Mouse (Mus musculus): ENCODE results near the gene Dnajb8. TPM values are rescaled to one million over a fixed set of nuclear protein-coding genes. Genes with fewer than 3 reads are reported as not detected.
A peak's percentile ranks its signal among the peaks of the same experiment; 100 is the strongest.

Gene Dnajb8
- polyA plus RNA-seq, 1 experiment from 2014 or later = not detected

GRCm38 (mm10) chr6:88265355-88265754 is 43.3 kb downstream of the Dnajb8 start:
- no peak overlapping the region for H3K9ac ChIP-seq (replicated peaks; ENCODE audit: low read depth, low read length)
- H3K36me3 ChIP-seq (ENCODE audit: control insufficient read depth, insufficient read depth) = no peaks in the 10 kb centered on the region
- no peaks in the 10 kb centered on the region for H3K9me3 ChIP-seq (ENCODE audit: control insufficient read depth, low read length)
- WGBS = 88% methylated on average over 1 of the region's 1 CpGs
- H3K4me1 ChIP-seq (replicated peaks; ENCODE audit: control insufficient read depth, insufficient read depth, low read length) = no peaks in the 10 kb centered on the region; the same call in 1 of the 2 replicates
- no peak for ATAC-seq
- H3K27me3 ChIP-seq (replicated peaks; ENCODE audit: control insufficient read depth, insufficient read depth, low read length) = no peaks in the 10 kb centered on the region
- no peak overlapping the region for H3K27ac ChIP-seq (ENCODE audit: low read length)
- no peak overlapping the region for H3K4me3 ChIP-seq (replicated peaks; ENCODE audit: low read length)
- no peak overlapping the region for H3K4me2 ChIP-seq (ENCODE audit: low read length)

- WGBS = 91% methylated on average over 3 of the region's 3 CpGs
- no peak overlapping the region for H3K27ac ChIP-seq (ENCODE audit: low read length)
Measured at GRCm38 (mm10) chr6:88266055-88266454, 44.0 kb downstream of the Dnajb8 start.

GRCm38 (mm10) chr6:88267068-88267467 is 45.0 kb downstream of the Dnajb8 start:
- peaks cover 4% of the 10 kb centered on the region for H3K4me1 ChIP-seq (replicated peaks; ENCODE audit: control insufficient read depth, insufficient read depth, low read length)
- no peaks in the 10 kb centered on the region for H3K9me3 ChIP-seq (ENCODE audit: control insufficient read depth, low read length)
- no peak overlapping the region for H3K27ac ChIP-seq (ENCODE audit: low read length)
- H3K4me2 ChIP-seq (ENCODE audit: low read length) = no peak overlapping the region
- ATAC-seq = no peak
- H3K4me3 ChIP-seq (replicated peaks; ENCODE audit: low read length) = no peak overlapping the region
- no peak overlapping the region for H3K9ac ChIP-seq (replicated peaks; ENCODE audit: low read depth, low read length)
- 88% methylated on average over 3 of the region's 3 CpGs for WGBS
- no peaks in the 10 kb centered on the region for H3K36me3 ChIP-seq (ENCODE audit: control insufficient read depth, insufficient read depth)
- no peaks in the 10 kb centered on the region for H3K27me3 ChIP-seq (replicated peaks; ENCODE audit: control insufficient read depth, insufficient read depth, low read length)

More at GRCm38 (mm10) chr6:88266055-88266454, 44.0 kb downstream of the Dnajb8 start:
- Histone ChIP-seq H3K4me2 (ENCODE audit: low read length) (no peak overlapping the region), H3K27me3 (replicated peaks; ENCODE audit: control insufficient read depth, insufficient read depth, low read length) (no peaks in the 10 kb centered on the region), H3K36me3 (ENCODE audit: control insufficient read depth, insufficient read depth) (no peaks in the 10 kb centered on the region), H3K9me3 (ENCODE audit: control insufficient read depth, low read length) (no peaks in the 10 kb centered on the region), H3K4me3 (replicated peaks; ENCODE audit: low read length) (no peak overlapping the region), H3K9ac (replicated peaks; ENCODE audit: low read depth, low read length) (no peak overlapping the region), H3K4me1 (replicated peaks; ENCODE audit: control insufficient read depth, insufficient read depth, low read length) (peaks cover under 1% of the 10 kb centered on the region)
- ATAC-seq = no peak

- ATAC-seq = no peak
- Histone ChIP-seq H3K9ac (replicated peaks; ENCODE audit: low read depth, low read length) (no peak overlapping the region), H3K4me2 (ENCODE audit: low read length) (no peak overlapping the region), H3K9me3 (ENCODE audit: control insufficient read depth, low read length) (no peaks in the 10 kb centered on the region), H3K4me1 (replicated peaks; ENCODE audit: control insufficient read depth, insufficient read depth, low read length) (peaks cover 4% of the 10 kb centered on the region), H3K27me3 (replicated peaks; ENCODE audit: control insufficient read depth, insufficient read depth, low read length) (no peaks in the 10 kb centered on the region), H3K36me3 (ENCODE audit: control insufficient read depth, insufficient read depth) (no peaks in the 10 kb centered on the region), H3K4me3 (replicated peaks; ENCODE audit: low read length) (no peak overlapping the region), H3K27ac (ENCODE audit: low read length) (no peak overlapping the region)
- 95% methylated on average over 2 of the region's 2 CpGs for WGBS
Measured at GRCm38 (mm10) chr6:88267970-88268369, 45.9 kb downstream of the Dnajb8 start.

GRCm38 (mm10) chr6:88274623-88275022 is 52.6 kb downstream of the Dnajb8 start:
- H3K27me3 ChIP-seq (replicated peaks; ENCODE audit: control insufficient read depth, insufficient read depth, low read length) = no peaks in the 10 kb centered on the region
- no peak overlapping the region for H3K9ac ChIP-seq (replicated peaks; ENCODE audit: low read depth, low read length)
- no peak overlapping the region for H3K27ac ChIP-seq (ENCODE audit: low read length)
- no peak overlapping the region for H3K4me3 ChIP-seq (replicated peaks; ENCODE audit: low read length)
- no peaks in the 10 kb centered on the region for H3K9me3 ChIP-seq (ENCODE audit: control insufficient read depth, low read length)
- no peaks in the 10 kb centered on the region for H3K36me3 ChIP-seq (ENCODE audit: control insufficient read depth, insufficient read depth)
- WGBS = 91% methylated on average over 6 of the region's 6 CpGs
- no peak overlapping the region for H3K4me2 ChIP-seq (ENCODE audit: low read length)
- peaks cover 4% of the 10 kb centered on the region for H3K4me1 ChIP-seq (replicated peaks; ENCODE audit: control insufficient read depth, insufficient read depth, low read length)
- no peak for ATAC-seq

- no peaks in the 10 kb centered on the region for H3K27me3 ChIP-seq (replicated peaks; ENCODE audit: control insufficient read depth, insufficient read depth, low read length)
- 88% methylated on average over 4 of the region's 4 CpGs for WGBS
- peaks cover 2% of the 10 kb centered on the region for H3K4me1 ChIP-seq (replicated peaks; ENCODE audit: control insufficient read depth, insufficient read depth, low read length)
- no peak overlapping the region for H3K4me2 ChIP-seq (ENCODE audit: low read length)
- no peak overlapping the region for H3K9ac ChIP-seq (replicated peaks; ENCODE audit: low read depth, low read length)
- no peak overlapping the region for H3K27ac ChIP-seq (ENCODE audit: low read length)
- no peaks in the 10 kb centered on the region for H3K36me3 ChIP-seq (ENCODE audit: control insufficient read depth, insufficient read depth)
- H3K4me3 ChIP-seq (replicated peaks; ENCODE audit: low read length) = no peak overlapping the region
- no peaks in the 10 kb centered on the region for H3K9me3 ChIP-seq (ENCODE audit: control insufficient read depth, low read length)
- ATAC-seq = no peak
Measured at GRCm38 (mm10) chr6:88276221-88276620, 54.2 kb downstream of the Dnajb8 start.

- H3K4me2 ChIP-seq (ENCODE audit: low read length) = no peak overlapping the region
- H3K4me3 ChIP-seq (replicated peaks; ENCODE audit: low read length) = no peak overlapping the region
- no peak overlapping the region for H3K27ac ChIP-seq (ENCODE audit: low read length)
- WGBS = 95% methylated on average over 4 of the region's 4 CpGs
- no peak overlapping the region for H3K9ac ChIP-seq (replicated peaks; ENCODE audit: low read depth, low read length)
- H3K4me1 ChIP-seq (replicated peaks; ENCODE audit: control insufficient read depth, insufficient read depth, low read length) = no peaks in the 10 kb centered on the region
- no peaks in the 10 kb centered on the region for H3K27me3 ChIP-seq (replicated peaks; ENCODE audit: control insufficient read depth, insufficient read depth, low read length)
- no peak for ATAC-seq
- no peaks in the 10 kb centered on the region for H3K36me3 ChIP-seq (ENCODE audit: control insufficient read depth, insufficient read depth)
- no peaks in the 10 kb centered on the region for H3K9me3 ChIP-seq (ENCODE audit: control insufficient read depth, low read length)
Measured at GRCm38 (mm10) chr6:88277242-88277641, 55.2 kb downstream of the Dnajb8 start.

- Histone ChIP-seq H3K4me3 (replicated peaks; ENCODE audit: low read length) (no peak overlapping the region), H3K9ac (replicated peaks; ENCODE audit: low read depth, low read length) (no peak overlapping the region), H3K27ac (ENCODE audit: low read length) (no peak overlapping the region), H3K27me3 (replicated peaks; ENCODE audit: control insufficient read depth, insufficient read depth, low read length) (no peaks in the 10 kb centered on the region), H3K4me1 (replicated peaks; ENCODE audit: control insufficient read depth, insufficient read depth, low read length) (no peaks in the 10 kb centered on the region), H3K9me3 (ENCODE audit: control insufficient read depth, low read length) (no peaks in the 10 kb centered on the region), H3K4me2 (ENCODE audit: low read length) (no peak overlapping the region), H3K36me3 (ENCODE audit: control insufficient read depth, insufficient read depth) (no peaks in the 10 kb centered on the region)
- WGBS = 62% methylated on average over 2 of the region's 2 CpGs
- ATAC-seq = no peak
Measured at GRCm38 (mm10) chr6:88278141-88278540, 56.1 kb downstream of the Dnajb8 start.

GRCm38 (mm10) chr6:88290129-88290766 is 68.2 kb downstream of the Dnajb8 start:
- H3K4me2 ChIP-seq (ENCODE audit: low read length) = no peak overlapping the region
- no peak overlapping the region for H3K4me3 ChIP-seq (replicated peaks; ENCODE audit: low read length)
- no peak overlapping the region for H3K9ac ChIP-seq (replicated peaks; ENCODE audit: low read depth, low read length)
- 19% methylated on average over 6 of the region's 6 CpGs for WGBS
- H3K27me3 ChIP-seq (replicated peaks; ENCODE audit: control insufficient read depth, insufficient read depth, low read length) = no peaks in the 10 kb centered on the region
- no peaks in the 10 kb centered on the region for H3K9me3 ChIP-seq (ENCODE audit: control insufficient read depth, low read length)
- peaks cover 12% of the 10 kb centered on the region for H3K4me1 ChIP-seq (replicated peaks; ENCODE audit: control insufficient read depth, insufficient read depth, low read length)
- peak overlapping the region; percentile 19; the same call in 1 of the 2 replicates for H3K27ac ChIP-seq (ENCODE audit: low read length)
- no peaks in the 10 kb centered on the region for H3K36me3 ChIP-seq (ENCODE audit: control insufficient read depth, insufficient read depth)
- peak; percentile 94 for ATAC-seq
